In the genomic region with DNA sequence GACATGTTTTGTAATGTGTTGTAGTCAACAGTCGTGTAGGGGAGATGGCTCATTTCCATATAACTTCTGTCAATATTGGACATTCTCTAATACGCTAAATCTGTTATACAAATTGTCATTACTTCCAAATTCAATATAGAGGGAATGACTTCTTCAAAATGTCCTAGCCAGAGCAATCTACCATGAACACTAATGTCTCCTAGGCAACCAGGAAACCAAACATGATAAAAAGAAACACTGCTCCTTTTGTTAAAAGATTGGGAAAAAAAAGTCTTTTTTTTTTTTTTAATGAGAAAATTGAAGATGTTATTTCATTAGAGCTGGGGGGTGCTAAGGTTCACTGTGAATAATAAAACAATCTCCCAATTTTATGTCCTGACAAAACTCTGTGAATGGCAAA, we compare ENCODE assay signal across 23 mouse cellular contexts.
DNase-seq lines count a peak whose midpoint lies in the region; ATAC-seq and TF ChIP-seq lines count a peak whose summit lies in the region.
"Had no signal": no experiment of that assay in that cellular context is flagged by ENCODE, and none has a peak within 500 bp of the region (broad histone marks: within the 10 kb centered on the region; RNA-seq: fewer than 3 reads in every experiment).

No protein-coding gene starts in this region.

- H3K4me1 ChIP-seq in heart, postnatal 0 days (ENCODE audit: control insufficient read depth, insufficient read depth) = no peaks in the 10 kb centered on the region
- peaks cover 6 to 15% of the 10 kb centered on the region in 2 experiments for H3K4me1 ChIP-seq in MEL (ENCODE audit: control insufficient read depth in 1 of 2, insufficient read depth in 2 of 2, low read length in 2 of 2)

- H3K79me2 ChIP-seq in MEL (ENCODE audit: control insufficient read depth, insufficient read depth, low read length, poor library complexity) = no peaks in the 10 kb centered on the region

- 71% methylated on average over 2 of the region's 2 CpGs for WGBS in heart, postnatal 0 days

- no peak for TF ChIP-seq EP300 in heart, postnatal 0 days (IDR thresholded peaks at IDR 0.05; ENCODE audit: low read depth)
- peak; percentile 60 to 73; a peak in 3 of 4 replicates for TF ChIP-seq EP300 in MEL (IDR thresholded peaks at IDR 0.05; ENCODE audit: low read depth in 1 of 2, low read length in 2 of 2)

- no peak for TF ChIP-seq RAD21 in MEL (IDR thresholded peaks at IDR 0.05; ENCODE audit: low read depth, low read length)

- TF ChIP-seq POLR2A in MEL (IDR thresholded peaks at IDR 0.05; ENCODE audit: control insufficient read depth in 1 of 2, insufficient read depth in 1 of 2, low read depth in 1 of 2, low read length in 2 of 2, poor library complexity in 1 of 2) = no peak

- H3K4me2 ChIP-seq in heart, postnatal 0 days (ENCODE audit: low read depth, low read length) = no peak overlapping the region

- intact Hi-C loops in gastrocnemius, postnatal 36 days (cut with DNase I) = no loop called here

- no peak for ATAC-seq in heart, postnatal 0 days (ENCODE audit: insufficient read depth, low read depth)
- 0 out of 2 replicates have a peak, but pooled peaks have one; percentile 19 for ATAC-seq in megakaryocyte-erythroid progenitor cell, adult 5-6 weeks (replicated peaks; ENCODE audit: low FRiP score, low TSS enrichment, poor library complexity, severe bottlenecking)
- ATAC-seq: activated CD4-positive, CD25-positive, alpha-beta regulatory T cell, adult 4 months; CD4-positive, CD25-positive, alpha-beta regulatory T cell, adult 4 months; Patski had no signal

- H3K9me3 ChIP-seq in heart, postnatal 0 days (replicated peaks; ENCODE audit: control insufficient read depth, low read length) = no peaks in the 10 kb centered on the region
- H3K9me3 ChIP-seq in MEL (replicated peaks; ENCODE audit: insufficient read depth, low read length) = no peaks in the 10 kb centered on the region
- H3K9me3 ChIP-seq: G1E had no signal

- peak; percentile 16 for DNase-seq in heart, postnatal 0 days (ENCODE audit: low spot score)
- no peak for DNase-seq in heart, adult 9 months (ENCODE audit: low spot score in 2 of 2)
- DNase-seq in MEL (ENCODE audit: low read depth, low spot score) = peak; percentile 53
- peak; percentile 27 for DNase-seq in MN1 (ENCODE audit: low spot score)
- DNase-seq in cerebellum, postnatal 25 days = no peak
- DNase-seq in gastrocnemius, postnatal 36 days = no peak
- no peak for DNase-seq in spleen, postnatal 36 days (ENCODE audit: low spot score in 2 of 2)
- DNase-seq: adrenal gland, adult 2 months; adrenal gland, adult 8-10 months; adrenal gland, postnatal 10 days; adrenal gland, postnatal 14 days; adrenal gland, postnatal 25 days; adrenal gland, postnatal 36 days; cerebellum, adult 11 months; cerebellum, adult 11-12 months; cerebellum, adult 18-20 months; cerebellum, adult 2 months had no signal

- H3K9ac ChIP-seq in heart, postnatal 0 days (replicated peaks; ENCODE audit: low read depth, low read length) = no peak overlapping the region
- no peak overlapping the region for H3K9ac ChIP-seq in MEL (ENCODE audit: control insufficient read depth, low read depth, low read length, poor library complexity, severe bottlenecking)

- no peak overlapping the region for H3K27ac ChIP-seq in heart, postnatal 0 days (ENCODE audit: low read depth)
- H3K27ac ChIP-seq in MEL (ENCODE audit: control insufficient read depth, low read depth, low read length) = no peak overlapping the region

- no peaks in the 10 kb centered on the region for H3K27me3 ChIP-seq in heart, postnatal 0 days (ENCODE audit: control insufficient read depth, insufficient read depth, low read length)
- no peaks in the 10 kb centered on the region for H3K27me3 ChIP-seq in MEL (ENCODE audit: control insufficient read depth in 1 of 2, insufficient read depth in 2 of 2, low read length in 2 of 2)
- H3K27me3 ChIP-seq: CH12.LX had no signal

- TF ChIP-seq CTCF in heart, postnatal 0 days (IDR thresholded peaks at IDR 0.05; ENCODE audit: low read depth) = no peak
- no peak for TF ChIP-seq CTCF in MEL (IDR thresholded peaks at IDR 0.05 in 2 of 3, conservative IDR thresholded peaks at IDR 0.05 in 1 of 3; ENCODE audit: control insufficient read depth in 1 of 3, insufficient read depth in 1 of 3, low read depth in 2 of 3, low read length in 3 of 3, poor library complexity in 1 of 3, severe bottlenecking in 1 of 3)

- no peaks in the 10 kb centered on the region for H3K36me3 ChIP-seq in heart, postnatal 0 days (replicated peaks; ENCODE audit: control insufficient read depth, insufficient read depth, low read length)
- H3K36me3 ChIP-seq in MEL (ENCODE audit: control insufficient read depth in 1 of 2, insufficient read depth in 2 of 2, low read length in 2 of 2) = peaks cover 0 to 33% of the 10 kb centered on the region in 2 experiments; a peak in 2 of 4 replicates
- H3K36me3 ChIP-seq: G1E had no signal

- H3K4me3 ChIP-seq in heart, postnatal 0 days (ENCODE audit: low read depth, low read length) = no peak overlapping the region
- H3K4me3 ChIP-seq in MEL (ENCODE audit: control insufficient read depth in 1 of 2, insufficient read depth in 1 of 2, low read depth in 2 of 2, low read length in 2 of 2) = no peak overlapping the region

TF ChIP-seq in MEL, 35 proteins besides CTCF, POLR2A, EP300 and RAD21:
- TF ChIP-seq JUND (IDR thresholded peaks at IDR 0.05; ENCODE audit: low read depth, low read length) = no peak
- no peak for TF ChIP-seq UBTF (IDR thresholded peaks at IDR 0.05; ENCODE audit: borderline replicate concordance, insufficient read depth, low read depth, low read length)
- TF ChIP-seq ELF1 (IDR thresholded peaks at IDR 0.05; ENCODE audit: low read depth, low read length) = no peak
- peak; percentile 72 for TF ChIP-seq GATA1 (IDR thresholded peaks at IDR 0.05; ENCODE audit: low read depth, low read length)
- no peak for TF ChIP-seq CHD1 (IDR thresholded peaks at IDR 0.05; ENCODE audit: low read depth, low read length)
- peak; percentile 89 for TF ChIP-seq ZNF384 (IDR thresholded peaks at IDR 0.05; ENCODE audit: low read depth, low read length)
- 0 out of 2 replicates have a peak, but pooled peaks have one; percentile 8 for TF ChIP-seq ETS1 (IDR thresholded peaks at IDR 0.05; ENCODE audit: low read depth, low read length)
- TF ChIP-seq GABPA (IDR thresholded peaks at IDR 0.05; ENCODE audit: low read depth, low read length) = no peak
- no peak for TF ChIP-seq BHLHE40 (IDR thresholded peaks at IDR 0.05; ENCODE audit: borderline replicate concordance, low read depth, low read length)
- no peak for TF ChIP-seq USF1 (IDR thresholded peaks at IDR 0.05; ENCODE audit: low read depth, low read length)
- no peak for TF ChIP-seq MYC (IDR thresholded peaks at IDR 0.05; ENCODE audit: low read depth, low read length)
- peak; percentile 51; the same call in 1 of the 2 replicates for TF ChIP-seq TCF12 (IDR thresholded peaks at IDR 0.05; ENCODE audit: low read depth, low read length)
TF ChIP-seq in MEL: peak in this region for 4.

Comparison
In these comparisons a context has a peak if more than half of its experiments do, and no peak if none do; other contexts are left out.
1. DNase-seq: peak in heart, postnatal 0 days (single experiment), MEL (single experiment) and MN1 (single experiment); none in heart, adult 9 months (0 of 2), cerebellum, postnatal 25 days (0 of 2), gastrocnemius, postnatal 36 days (0 of 2) and spleen, postnatal 36 days (0 of 2).